Mouse (Mus musculus): Measurements from ENCODE around the gene Lrp2.

DNA sequence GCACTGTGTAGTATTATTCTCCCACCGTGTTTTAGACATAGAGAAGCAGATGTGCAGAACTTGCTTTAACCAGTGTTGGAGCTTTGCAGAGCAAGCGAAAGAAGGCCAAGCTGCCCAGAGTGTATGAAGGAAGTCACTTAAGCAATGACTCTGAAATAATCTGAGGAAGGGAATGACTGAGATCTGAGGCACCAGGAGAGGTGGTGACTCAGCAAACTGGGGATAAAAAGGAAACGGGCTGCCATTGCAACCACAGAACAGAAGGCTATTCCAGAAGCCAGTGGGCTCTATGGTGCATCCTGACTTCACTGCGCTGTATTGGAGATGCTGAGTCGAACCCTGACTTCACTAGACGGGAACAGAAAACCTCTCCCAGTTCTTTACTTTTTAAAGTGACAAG, 10.9 kb downstream of the Lrp2 start:
- no peak for TF ChIP-seq CTCF (IDR thresholded peaks at IDR 0.05; ENCODE audit: low read depth, low read length)
- no peak for TF ChIP-seq POLR2A (IDR thresholded peaks at IDR 0.05; ENCODE audit: borderline replicate concordance, low read depth, low read length)

Data from bone marrow macrophage, adult 2 months (primary cell).